Mouse (Mus musculus) stomach, postnatal 0 days (tissue): ENCODE data around the gene Itm2b. TPM values are rescaled to one million over a fixed set of nuclear protein-coding genes. Genes with fewer than 3 reads are reported as not detected.

ENCODE experiments used
- ATAC-seq: fragments of 200-750 bp; cut with Nextera tagmentation; 2 replicates; pipeline ENCODE4 v1.8.0; 2017; ENCODE audit not compliant: low FRiP score, low TSS enrichment
- DNase-seq: peaks from one replicate; pipeline ENCODE4 v3.0.0-alpha.2; 2016; ENCODE audit warnings: low spot score
- H3K27ac ChIP-seq: fragments of 300-500 bp; sonication (generic); replicated peaks from 2 replicates; pipeline ENCODE4 v1.5.1; 2014; ENCODE audit warnings: mild to moderate bottlenecking, control low read depth
- H3K27me3 ChIP-seq: fragments of 300-500 bp; sonication (generic); 2 replicates; pipeline ENCODE4 v1.6.1; 2014; ENCODE audit warnings: low read length; ENCODE audit not compliant: control insufficient read depth, insufficient read depth
- H3K36me3 ChIP-seq: fragments of 300-500 bp; sonication (generic); 2 replicates; pipeline ENCODE4 v1.6.1; 2014; ENCODE audit warnings: low read length, mixed read lengths; ENCODE audit not compliant: control insufficient read depth, insufficient read depth
- H3K4me1 ChIP-seq: fragments of 300-500 bp; sonication (generic); replicated peaks from 2 replicates; pipeline ENCODE4 v1.6.1; 2014; ENCODE audit warnings: antibody characterized with exemption; ENCODE audit not compliant: control insufficient read depth, insufficient read depth
- H3K4me2 ChIP-seq: fragments of 300-500 bp; sonication (generic); replicated peaks from 2 replicates; pipeline ENCODE4 v1.6.1; 2014; ENCODE audit warnings: low read depth, mild to moderate bottlenecking, control low read depth, moderate library complexity
- H3K4me3 ChIP-seq: fragments of 300-500 bp; sonication (generic); 2 replicates; pipeline ENCODE4 v1.5.1; 2014; ENCODE audit warnings: low read depth, low read length, control low read depth
- H3K9ac ChIP-seq: fragments of 300-500 bp; sonication (generic); 2 replicates; pipeline ENCODE4 v1.6.1; 2014; ENCODE audit warnings: mild to moderate bottlenecking, low read length, control low read depth, mixed read lengths
- H3K9me3 ChIP-seq: fragments of 300-500 bp; sonication (generic); 2 replicates; pipeline ENCODE4 v1.6.1; 2016; ENCODE audit warnings: low read length; ENCODE audit not compliant: control insufficient read depth
- CTCF ChIP-seq: IDR thresholded peaks from 2 replicates; pipeline ENCODE4 v1.5.1; 2016; ENCODE audit warnings: antibody characterized with exemption, low read depth, mild to moderate bottlenecking, moderate library complexity
- EP300 ChIP-seq: optimal IDR thresholded peaks from 2 replicates; pipeline ENCODE3; 2016; ENCODE audit warnings: antibody characterized with exemption
- WGBS: fragments of 180-500 bp; shearing (Covaris S2); extraction: QIAGEN DNeasy Blood & Tissue Kit; methylation state at CpG from one replicate; pipeline ENCODE4 v1.1.7; 2014; 5-methylcytosine and 5-hydroxymethylcytosine counted together
- polyA plus RNA-seq: library from polyadenylated mRNA; unstranded; fragments of >200 nt; fragmentation: Nextera tagmentation; extraction: Ambion mirVana; gene quantifications from 2 replicates; pipeline ENCODE4 v1.2.1, GENCODE M21; 2015

Itm2b gene
- 1,381 and 1,408 TPM in 2 replicates for polyA plus RNA-seq

- H3K4me1 ChIP-seq: peaks cover 6% of the 10 kb centered on the region; the same call in 1 of the 2 replicates
- DNase-seq: peak; percentile 94
Observed at GRCm38 (mm10) chr14:73384913-73385719, at the start of gene Itm2b. TSS of gene Itm2b (minus strand) at chr14:73385289.

GRCm38 (mm10) chr14:73433487-73433886 is 48.4 kb upstream of the Itm2b start:
- Histone ChIP-seq H3K4me3 (no peak overlapping the region), H3K36me3 (no peaks in the 10 kb centered on the region), H3K4me1 (no peaks in the 10 kb centered on the region), H3K27ac (no peak overlapping the region), H3K27me3 (no peaks in the 10 kb centered on the region), H3K9me3 (no peaks in the 10 kb centered on the region), H3K9ac (no peak overlapping the region), H3K4me2 (no peak overlapping the region)
- 65% methylated on average over 6 of the region's 6 CpGs for WGBS
- TF ChIP-seq EP300 (no peak), CTCF (no peak)
- no peak for ATAC-seq
- DNase-seq: no peak

More at GRCm38 (mm10) chr14:73384913-73385719, at the start of gene Itm2b:
- H3K27me3 ChIP-seq: no peaks in the 10 kb centered on the region
- under 1% methylated on average over 57 of the region's 62 CpGs for WGBS
- H3K27ac ChIP-seq: peak within 1 kb of the TSS; percentile 100
- peak within 1 kb of the TSS; percentile 100 for H3K4me3 ChIP-seq
- H3K4me2 ChIP-seq: peak within 1 kb of the TSS; percentile 54
- no peaks in the 10 kb centered on the region for H3K9me3 ChIP-seq
- 0 out of 2 replicates have a peak, but pooled peaks cover 3% of the 10 kb centered on the region for H3K36me3 ChIP-seq
- peak within 1 kb of the TSS; percentile 100 for H3K9ac ChIP-seq
- peak; percentile 79 for TF ChIP-seq EP300
- TF ChIP-seq CTCF: peak; percentile 48
- ATAC-seq: peak; percentile 92

- Histone ChIP-seq H3K9ac (no peak overlapping the region), H3K27ac (no peak overlapping the region), H3K4me1 (no peaks in the 10 kb centered on the region), H3K9me3 (no peaks in the 10 kb centered on the region), H3K4me3 (no peak overlapping the region), H3K36me3 (no peaks in the 10 kb centered on the region), H3K27me3 (no peaks in the 10 kb centered on the region), H3K4me2 (no peak overlapping the region)
- no peak for TF ChIP-seq CTCF
- TF ChIP-seq EP300: no peak
- DNase-seq: no peak
- 58% methylated on average over 12 of the region's 12 CpGs for WGBS
- ATAC-seq: no peak
Observed at GRCm38 (mm10) chr14:73430571-73430970, 45.5 kb upstream of the Itm2b start.

GRCm38 (mm10) chr14:73425571-73426041 is 40.5 kb upstream of the Itm2b start:
- H3K27me3 ChIP-seq: no peaks in the 10 kb centered on the region
- ATAC-seq (no peak), DNase-seq (no peak)
- H3K4me3 ChIP-seq: no peak overlapping the region
- H3K9me3 ChIP-seq: no peaks in the 10 kb centered on the region
- H3K36me3 ChIP-seq: no peaks in the 10 kb centered on the region
- H3K27ac ChIP-seq: no peak overlapping the region
- H3K9ac ChIP-seq: no peak overlapping the region
- no peak for TF ChIP-seq EP300
- no peak for TF ChIP-seq CTCF
- H3K4me1 ChIP-seq: no peaks in the 10 kb centered on the region
- WGBS: 81% methylated on average over 2 of the region's 2 CpGs
- H3K4me2 ChIP-seq: no peak overlapping the region

- Histone ChIP-seq H3K27me3 (no peaks in the 10 kb centered on the region), H3K9me3 (no peaks in the 10 kb centered on the region), H3K36me3 (no peaks in the 10 kb centered on the region), H3K9ac (no peak overlapping the region), H3K27ac (no peak overlapping the region), H3K4me3 (no peak overlapping the region), H3K4me1 (no peaks in the 10 kb centered on the region), H3K4me2 (no peak overlapping the region)
- WGBS: 66% methylated on average over 6 of the region's 6 CpGs
- no peak for ATAC-seq
- no peak for DNase-seq
- TF ChIP-seq CTCF (no peak), EP300 (no peak)
Observed at GRCm38 (mm10) chr14:73424961-73425360, 39.9 kb upstream of the Itm2b start.

GRCm38 (mm10) chr14:73423542-73423941 is 38.5 kb upstream of the Itm2b start:
- TF ChIP-seq CTCF: no peak
- no peak for TF ChIP-seq EP300
- H3K27me3 ChIP-seq: no peaks in the 10 kb centered on the region
- no peaks in the 10 kb centered on the region for H3K9me3 ChIP-seq
- H3K36me3 ChIP-seq: no peaks in the 10 kb centered on the region
- ATAC-seq (no peak), DNase-seq (no peak)
- no peak overlapping the region for H3K9ac ChIP-seq
- no peak overlapping the region for H3K4me3 ChIP-seq
- H3K27ac ChIP-seq: no peak overlapping the region
- no peaks in the 10 kb centered on the region for H3K4me1 ChIP-seq
- H3K4me2 ChIP-seq: no peak overlapping the region
